Mouse (Mus musculus) stomach, postnatal 0 days (tissue): ENCODE data around the gene Gpr179.

Experiments
- CTCF ChIP-seq: IDR thresholded peaks from 2 replicates; pipeline ENCODE4 v1.5.1; 2016; ENCODE audit warnings: antibody characterized with exemption, low read depth, mild to moderate bottlenecking, moderate library complexity
- EP300 ChIP-seq: optimal IDR thresholded peaks from 2 replicates; pipeline ENCODE3; 2016; ENCODE audit warnings: antibody characterized with exemption

- TF ChIP-seq CTCF, result no peak
- no peak for TF ChIP-seq EP300
These were observed 3.4 kb upstream of the Gpr179 start for GRCm38 (mm10) chr11:97355247-97355646.
